Mouse (Mus musculus): ENCODE data around the gene Elane.
"Not testable (repeated sequence)": the region's sequence is repeated elsewhere in the genome, so short reads cannot be mapped to it uniquely, and the experiment has no call there.

The Elane gene

DNA sequence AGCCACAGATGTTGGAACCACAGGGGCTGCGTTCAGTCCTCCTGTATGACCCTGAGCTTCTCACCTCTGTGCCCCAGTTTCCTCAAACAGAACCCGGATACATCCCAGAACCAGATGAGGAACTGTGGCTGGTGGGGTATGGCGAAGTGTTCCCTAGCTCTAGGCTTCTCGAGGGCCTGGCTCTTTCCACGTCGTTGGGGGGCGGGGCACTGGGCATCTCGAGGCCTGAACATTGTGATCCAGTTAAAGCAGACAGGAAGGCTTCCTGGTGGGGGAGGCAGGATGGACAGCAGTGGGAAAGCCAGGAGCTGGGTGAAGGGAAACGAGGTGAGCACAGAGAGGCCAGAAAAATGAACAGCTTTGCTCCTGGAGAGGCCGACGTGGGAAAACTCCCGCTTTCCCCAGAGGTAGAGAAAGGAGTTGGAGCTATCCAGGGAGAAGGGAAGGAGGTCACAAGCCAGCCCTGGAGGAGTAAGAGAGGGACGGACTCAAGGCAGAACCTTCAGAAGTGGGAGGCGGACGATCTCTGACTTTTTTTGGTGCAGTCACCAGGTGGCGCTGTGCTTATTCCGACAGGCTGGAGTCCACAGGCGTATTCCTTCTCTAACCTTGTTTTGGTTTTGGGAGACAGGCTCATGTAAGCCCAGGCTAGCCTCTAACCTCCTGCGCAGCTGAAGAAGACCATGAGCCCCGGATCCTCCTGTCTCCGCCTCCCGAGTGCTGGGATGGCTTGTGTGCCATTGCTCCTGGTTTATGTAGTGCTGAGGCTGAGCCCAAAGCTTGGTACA, 2.6 kb upstream of the Elane start:
- DNase-seq: peak; percentile 79

DNA sequence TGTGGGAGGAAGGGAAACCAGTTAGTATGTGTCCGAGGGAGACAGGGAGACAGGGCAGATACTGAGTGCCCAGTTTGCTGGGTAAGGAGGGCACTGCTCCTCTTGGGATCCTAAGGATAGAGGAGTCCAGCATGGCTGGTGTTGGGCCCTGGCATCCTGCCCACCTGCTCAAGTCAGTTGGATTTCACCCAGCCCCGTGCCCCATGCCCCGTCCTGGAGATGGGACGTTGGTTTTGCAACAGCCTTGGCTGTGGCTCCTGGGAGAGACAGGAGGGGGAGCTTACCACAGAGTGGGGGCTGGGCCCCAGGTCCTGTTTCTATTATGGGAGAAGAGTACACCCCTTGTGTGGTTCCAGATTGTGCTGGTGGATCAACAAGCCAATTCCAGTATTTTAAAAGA, 1.6 kb upstream of the Elane start:
- DNase-seq: peak; percentile 60

DNA sequence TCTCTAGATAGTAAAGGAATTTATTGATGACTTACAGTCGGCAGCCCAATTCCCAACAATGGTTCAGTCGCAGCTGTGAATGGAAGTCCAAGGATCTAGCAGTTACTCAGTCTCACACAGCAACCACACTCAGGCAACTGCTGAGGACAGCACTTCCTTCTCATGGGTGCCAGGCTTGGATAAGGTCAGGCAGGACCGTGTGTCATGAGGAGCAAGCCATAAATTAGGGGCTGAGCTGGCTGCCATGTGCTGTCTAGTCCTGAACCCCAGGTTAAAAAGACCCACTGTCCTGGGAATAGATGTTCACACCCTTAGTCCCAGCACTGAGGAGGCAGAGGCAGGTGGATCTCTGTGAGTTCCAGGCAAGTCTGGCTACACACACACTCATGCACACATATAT, 1.1 kb upstream of the Elane start:
- not testable (repeated sequence) for DNase-seq

- no peak for DNase-seq
Measured at GRCm38 (mm10) chr10:79886611-79887010, 564 bp downstream of the Elane start.

DNA sequence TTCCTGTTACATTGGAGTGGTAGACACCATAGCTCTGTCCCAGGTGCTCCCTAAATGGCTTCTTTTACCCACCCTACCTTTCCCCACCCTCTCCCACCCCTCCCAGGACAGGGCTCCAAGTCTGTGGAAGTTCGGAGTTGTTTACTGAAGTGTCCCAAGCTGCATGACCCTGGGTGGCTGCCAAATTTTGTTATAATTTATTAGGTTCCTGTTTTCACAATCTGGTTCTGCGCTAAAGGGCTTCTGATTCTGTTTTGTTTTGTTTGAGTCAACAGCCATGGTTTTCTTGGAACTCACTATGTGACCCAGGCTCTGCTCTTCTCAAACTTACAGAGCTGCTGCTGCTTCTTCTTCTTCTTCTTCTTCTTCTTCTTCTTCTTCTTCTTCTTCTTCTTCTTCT, 3.3 kb downstream of the Elane start:
- no peak for DNase-seq

DNA sequence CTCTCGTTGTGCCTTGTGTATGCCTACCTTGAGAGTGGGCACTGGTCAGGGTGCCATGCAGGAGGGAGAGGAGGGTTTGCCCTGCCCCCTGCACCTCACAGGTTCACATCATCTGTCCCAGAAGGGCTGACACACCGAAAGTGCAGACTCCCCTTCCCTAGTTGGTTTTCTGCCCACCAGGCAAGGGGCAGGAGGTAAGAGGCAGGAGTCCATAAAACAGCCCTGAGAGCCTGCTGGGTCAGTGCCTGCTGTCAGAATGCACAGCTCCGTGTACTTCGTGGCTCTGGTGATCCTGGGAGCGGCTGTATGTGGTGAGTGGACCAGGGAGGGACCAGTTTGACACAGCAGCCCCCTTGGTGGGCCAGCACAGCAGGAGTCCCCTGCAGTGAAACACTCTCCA, 4.6 kb downstream of the Elane start, which contains the start of gene Cfd:
Gene Cfd (plus strand): TSS at position 184 of the 400 bp plus-strand sequence.
- DNase-seq: no peak

- DNase-seq: peak; percentile 77
Measured at GRCm38 (mm10) chr10:79892451-79893118, 6.5 kb downstream of the Elane start.

- DNase-seq: no peak
Measured at GRCm38 (mm10) chr10:79896306-79896705, 10.3 kb downstream of the Elane start.

DNA sequence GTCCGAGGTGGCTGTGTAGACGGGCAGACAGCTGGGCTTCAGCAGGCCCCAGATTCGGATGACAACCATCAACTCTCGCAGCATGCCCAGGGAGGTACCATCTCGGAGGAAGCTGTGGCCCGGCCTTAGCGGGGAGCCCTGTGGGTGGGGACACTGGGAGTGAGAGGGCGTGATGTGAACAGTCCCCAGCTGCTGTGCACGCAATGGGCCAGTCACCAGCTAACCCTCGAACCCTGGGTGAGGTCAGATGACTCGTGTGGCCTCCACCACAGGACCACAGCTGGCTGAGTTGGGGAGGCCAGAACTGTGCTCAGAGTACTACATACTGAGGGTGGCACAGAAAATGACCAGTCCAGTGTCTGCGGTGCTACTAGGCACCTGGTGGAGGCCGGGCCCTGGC, 10.8 kb downstream of the Elane start:
- no peak for DNase-seq

GRCm38 (mm10) chr10:79897316-79898245, 11.5 kb downstream of the Elane start:
- DNase-seq: no peak

DNA sequence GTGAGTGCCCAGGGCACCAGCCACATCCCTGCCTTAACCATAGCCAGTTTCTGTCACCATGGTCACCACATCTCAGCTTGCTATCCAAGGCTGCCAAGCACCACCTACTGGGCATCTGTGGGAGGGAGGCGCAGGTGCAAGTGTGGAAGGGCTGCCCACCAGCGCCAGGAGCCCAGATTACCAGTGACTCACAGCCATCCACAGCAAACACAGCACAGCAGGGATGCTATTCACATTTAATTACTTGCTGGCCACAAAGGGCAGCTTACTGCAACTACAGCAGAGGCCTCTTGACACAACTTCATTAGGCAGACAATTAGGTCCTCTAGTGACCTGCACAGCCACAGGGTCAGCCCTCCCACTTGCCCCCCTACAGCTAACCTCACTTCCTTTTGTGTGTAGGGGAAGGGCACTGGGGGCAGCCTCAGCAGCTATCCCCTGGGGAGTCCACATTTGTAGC, 14.9 kb downstream of the Elane start:
- DNase-seq: no peak

GRCm38 (mm10) chr10:79906712-79907111, 20.7 kb downstream of the Elane start:
- DNase-seq: peak; percentile 68

- DNase-seq: peak; percentile 63
Measured at GRCm38 (mm10) chr10:79907415-79907814, 21.4 kb downstream of the Elane start.

DNA sequence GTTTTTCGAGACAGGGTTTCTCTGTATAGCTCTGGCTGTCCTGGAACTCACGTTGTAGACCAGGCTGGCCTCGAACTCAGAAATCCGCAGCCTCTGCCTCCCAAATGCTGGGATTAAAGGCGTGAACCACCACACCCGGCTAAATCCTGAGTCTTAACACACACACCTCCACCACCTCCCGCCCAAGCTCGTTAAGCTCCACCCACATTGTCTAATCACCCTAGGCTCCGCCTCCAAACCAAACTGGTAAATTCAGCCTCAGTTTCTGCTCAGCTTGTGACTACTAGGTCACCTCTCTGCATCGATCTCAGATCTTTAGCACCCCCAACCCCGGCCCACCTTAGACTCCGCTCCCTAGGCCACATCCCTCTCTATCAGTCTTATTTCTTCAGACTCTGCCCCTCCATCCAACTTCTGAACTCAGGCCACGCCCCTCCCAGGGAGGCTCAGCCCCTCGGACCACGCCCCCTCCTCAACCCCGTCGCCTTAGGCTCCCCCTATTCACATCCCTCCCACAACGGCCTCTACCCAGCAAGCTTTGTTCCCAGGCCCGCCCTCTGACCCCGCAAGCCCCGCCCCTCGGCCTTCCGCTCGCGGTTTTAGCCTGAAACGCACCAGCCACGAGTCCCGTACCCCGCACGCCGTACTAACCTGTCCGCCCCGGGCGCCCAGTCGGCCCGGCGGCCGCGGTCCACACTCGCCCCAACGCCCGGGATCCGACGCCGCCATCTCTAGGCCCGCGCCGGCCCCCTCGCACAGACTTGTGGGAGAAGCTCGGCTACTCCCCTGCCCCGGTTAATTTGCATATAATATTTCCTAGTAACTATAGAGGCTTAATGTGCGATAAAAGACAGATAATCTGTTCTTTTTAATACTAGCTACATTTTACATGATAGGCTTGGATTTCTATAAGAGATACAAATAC, 22.4 kb downstream of the Elane start, which contains the start of gene Med16:
Gene Med16 (minus strand): TSS at position 757 of the 925 bp plus-strand sequence.
- peak; percentile 97 for DNase-seq

DNA sequence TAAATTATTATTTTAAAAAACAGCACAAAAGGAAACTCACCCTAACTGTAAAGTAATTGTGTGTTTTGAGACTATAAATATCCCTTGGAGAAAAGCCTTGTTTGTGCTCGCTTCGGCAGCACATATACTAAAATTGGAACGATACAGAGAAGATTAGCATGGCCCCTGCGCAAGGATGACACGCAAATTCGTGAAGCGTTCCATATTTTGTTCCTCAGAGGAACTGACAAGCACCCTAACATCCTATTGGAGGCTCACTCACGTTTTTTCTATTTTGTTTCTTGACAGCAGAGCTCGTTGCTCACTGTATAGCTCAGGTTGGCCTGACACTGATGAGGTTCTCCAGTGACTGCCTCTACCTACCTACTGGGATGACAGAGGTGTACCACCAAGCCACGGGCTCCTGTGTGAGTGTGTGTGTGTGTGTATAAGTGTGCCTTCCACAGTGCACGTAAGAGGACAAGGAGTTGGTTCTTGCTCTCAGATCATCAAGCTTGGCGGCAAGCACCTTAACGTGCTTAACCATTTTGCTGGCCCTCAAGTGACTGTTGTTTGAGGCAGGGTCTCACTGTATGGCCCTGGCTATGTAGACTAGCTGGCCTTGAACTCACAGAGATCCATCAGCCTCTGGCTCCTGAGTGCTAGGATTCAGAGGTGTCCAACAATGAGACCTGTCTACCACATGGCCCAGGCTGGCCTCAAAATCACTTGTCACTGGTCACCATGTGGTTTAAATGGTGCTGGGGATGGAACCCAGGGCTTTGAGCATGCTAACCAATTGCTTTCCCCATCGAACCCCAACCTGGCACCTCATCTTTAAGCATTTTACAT, 23.3 kb downstream of the Elane start:
- DNase-seq: peak; percentile 64

DNA sequence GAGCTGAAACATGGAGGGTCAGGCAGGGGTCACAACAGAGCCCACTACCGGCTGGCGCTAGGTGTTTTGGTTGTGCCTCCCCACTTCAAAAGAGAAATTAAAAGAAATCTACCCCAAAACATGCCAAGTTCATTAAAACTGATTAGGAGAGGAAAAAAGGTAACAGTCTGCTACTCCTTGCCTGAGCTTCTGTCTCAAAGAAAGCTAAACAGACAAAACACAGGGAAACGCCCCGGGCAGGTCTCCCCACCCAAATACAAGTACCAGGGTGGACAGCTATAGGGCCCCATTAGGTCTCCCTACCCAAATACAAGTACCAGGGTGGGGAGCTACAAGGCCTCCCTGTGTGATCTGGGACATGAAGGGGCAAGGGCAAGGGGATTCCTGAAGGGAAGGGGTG, 24.5 kb downstream of the Elane start, which contains the start of gene Gm26602:
Gene Gm26602 (plus strand): TSS at position 301 of the 400 bp plus-strand sequence.
- no peak for DNase-seq

- peak; percentile 54 for DNase-seq
Measured at GRCm38 (mm10) chr10:79912412-79912811, 26.4 kb downstream of the Elane start.

GRCm38 (mm10) chr10:79914131-79914947, 28.3 kb downstream of the Elane start:
- DNase-seq: peak; percentile 51

- peak; percentile 40 for DNase-seq
Measured at GRCm38 (mm10) chr10:79914948-79915596, 29.0 kb downstream of the Elane start.

Measured in cerebellum, adult 11-12 months (tissue).